Mouse (Mus musculus): ENCODE data around the gene Tpst2.
"Not testable (repeated sequence)": the region's sequence is repeated elsewhere in the genome, so short reads cannot be mapped to it uniquely, and the experiment has no call there.

The Tpst2 gene

GRCm38 (mm10) chr5:112298226-112298988 lies 21.9 kb downstream of the Tpst2 start:
- peak; percentile 16 for DNase-seq (ENCODE audit: low read depth, low spot score)

DNA sequence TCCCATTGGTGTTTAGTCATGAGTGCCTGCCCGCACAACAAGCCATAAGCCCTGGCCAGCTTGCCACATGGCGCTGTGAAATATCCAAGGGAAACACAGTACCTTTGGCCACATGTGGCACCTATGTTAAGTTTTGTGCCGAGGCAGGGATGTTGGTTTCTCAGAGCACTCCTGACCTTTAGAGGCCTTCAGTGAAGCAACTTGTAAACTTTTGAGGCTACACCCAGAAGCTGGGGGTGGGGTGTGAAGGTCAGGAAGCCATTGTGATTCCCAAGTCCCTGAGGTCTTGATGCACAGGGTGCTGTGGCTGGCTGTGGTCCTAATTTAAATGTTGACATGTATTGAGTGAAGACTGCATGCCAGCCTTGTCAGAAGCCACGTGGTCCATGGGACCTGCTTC lies 22.9 kb downstream of the Tpst2 start:
- DNase-seq (ENCODE audit: low read depth, low spot score) = no peak

GRCm38 (mm10) chr5:112300112-112300511 lies 23.6 kb downstream of the Tpst2 start:
- no peak for DNase-seq (ENCODE audit: low read depth, low spot score)

GRCm38 (mm10) chr5:112300721-112301308 lies 24.3 kb downstream of the Tpst2 start:
- no peak for DNase-seq (ENCODE audit: low read depth, low spot score)

GRCm38 (mm10) chr5:112301694-112302093 lies 25.2 kb downstream of the Tpst2 start:
- no peak for DNase-seq (ENCODE audit: low read depth, low spot score)

GRCm38 (mm10) chr5:112302310-112302709 lies 25.8 kb downstream of the Tpst2 start:
- no peak for DNase-seq (ENCODE audit: low read depth, low spot score)

DNA sequence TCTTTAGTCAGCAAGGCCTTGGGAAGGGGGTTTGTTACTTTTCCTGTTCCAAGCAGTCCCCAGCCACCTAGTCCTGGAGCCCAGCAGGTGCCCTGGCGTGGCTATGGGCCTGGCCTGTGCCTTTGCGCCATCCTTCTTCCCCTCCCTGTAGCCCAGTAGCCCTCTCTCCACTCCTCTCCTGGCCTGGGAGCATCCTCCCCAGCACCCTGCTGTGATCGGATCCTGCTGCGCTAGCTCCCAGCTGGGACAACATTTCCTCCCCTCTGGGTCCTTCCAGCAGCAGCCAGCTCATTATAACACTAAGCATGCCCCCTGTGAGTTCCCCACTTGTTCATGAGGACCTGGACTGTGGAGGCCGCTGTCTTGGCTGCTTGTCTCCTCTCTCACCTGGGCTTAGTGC lies 29.4 kb downstream of the Tpst2 start:
- DNase-seq (ENCODE audit: low read depth, low spot score) = no peak

DNA sequence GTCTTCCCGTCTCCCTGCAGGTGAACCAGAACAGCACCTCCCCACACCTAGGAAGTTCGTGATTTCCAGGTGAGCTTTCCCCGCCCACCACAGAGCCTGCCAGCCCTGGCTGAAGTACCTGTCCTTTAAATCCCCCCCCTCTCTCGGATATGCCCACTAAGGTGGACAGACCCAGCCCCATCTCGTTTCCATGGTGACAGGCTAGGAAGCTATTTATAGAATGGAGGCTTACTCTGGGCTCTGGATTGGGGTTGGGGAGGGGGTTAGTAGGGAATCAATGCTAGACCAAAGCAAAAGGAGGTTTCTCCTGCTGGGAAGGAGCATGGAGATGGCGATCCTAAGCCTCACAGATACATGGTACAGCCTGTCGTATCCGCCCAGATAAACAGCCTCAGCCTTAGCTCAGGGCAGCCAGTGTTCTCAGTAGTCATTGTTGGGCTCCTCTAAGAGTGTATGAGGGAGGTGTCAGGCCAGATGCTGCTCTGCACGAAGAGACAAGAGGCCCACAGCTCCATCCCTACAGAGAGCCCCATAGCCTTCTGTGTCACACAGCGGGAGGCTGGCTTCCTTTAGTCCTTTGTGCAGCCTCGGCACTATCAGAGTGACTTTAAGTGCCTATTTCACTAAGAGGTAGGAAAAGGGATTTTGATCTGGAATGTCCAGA lies 36.9 kb downstream of the Tpst2 start:
- DNase-seq (ENCODE audit: low read depth, low spot score) = no peak

DNA sequence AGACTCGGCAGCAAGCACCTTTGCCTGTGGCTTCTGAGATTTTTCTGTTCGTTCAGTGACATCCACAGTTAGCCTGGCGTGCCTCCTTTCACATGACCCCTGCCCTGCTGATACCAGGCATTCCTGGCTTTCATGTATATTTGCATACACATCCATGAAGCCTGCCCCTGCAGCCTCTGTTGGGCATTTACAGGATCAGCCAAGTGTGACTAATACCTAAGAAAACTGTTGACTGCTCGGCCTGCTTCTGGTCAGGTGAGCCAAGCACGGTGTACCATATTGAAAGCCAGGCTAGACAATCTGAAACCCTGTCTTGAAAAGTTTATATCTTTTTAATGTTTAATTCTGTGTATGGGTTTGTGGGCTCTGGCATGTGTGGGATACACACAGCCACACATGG lies 40.0 kb downstream of the Tpst2 start:
- DNase-seq (ENCODE audit: low read depth, low spot score) = no peak

GRCm38 (mm10) chr5:112317328-112317727 lies 40.8 kb downstream of the Tpst2 start:
- DNase-seq (ENCODE audit: low read depth, low spot score) = no peak

DNA sequence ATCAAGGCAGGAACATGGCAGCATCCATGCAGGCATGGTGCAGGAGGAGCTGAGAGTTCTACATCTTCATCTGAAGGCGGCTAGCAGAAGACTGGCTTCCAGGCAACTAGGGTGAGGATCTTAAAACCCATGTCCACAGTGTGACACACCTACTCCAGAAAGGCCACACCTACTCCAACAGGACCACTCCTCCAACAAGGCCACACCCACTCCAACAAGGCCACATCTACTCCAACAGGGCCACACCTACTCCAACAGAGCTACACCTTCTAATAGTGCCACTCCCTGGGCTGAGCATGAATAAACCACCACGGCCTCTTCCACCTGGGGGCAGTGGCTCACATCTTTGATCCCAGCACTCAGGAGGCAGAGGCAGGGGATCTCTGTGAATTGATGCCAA lies 42.9 kb downstream of the Tpst2 start:
- DNase-seq (ENCODE audit: low read depth, low spot score) = not testable (repeated sequence)

GRCm38 (mm10) chr5:112320379-112320778 lies 43.9 kb downstream of the Tpst2 start:
- DNase-seq (ENCODE audit: low read depth, low spot score) = no peak

- no peak for DNase-seq (ENCODE audit: low read depth, low spot score)
Measured at GRCm38 (mm10) chr5:112320936-112321335, 44.4 kb downstream of the Tpst2 start.

GRCm38 (mm10) chr5:112321376-112321775 lies 44.9 kb downstream of the Tpst2 start:
- no peak for DNase-seq (ENCODE audit: low read depth, low spot score)

DNA sequence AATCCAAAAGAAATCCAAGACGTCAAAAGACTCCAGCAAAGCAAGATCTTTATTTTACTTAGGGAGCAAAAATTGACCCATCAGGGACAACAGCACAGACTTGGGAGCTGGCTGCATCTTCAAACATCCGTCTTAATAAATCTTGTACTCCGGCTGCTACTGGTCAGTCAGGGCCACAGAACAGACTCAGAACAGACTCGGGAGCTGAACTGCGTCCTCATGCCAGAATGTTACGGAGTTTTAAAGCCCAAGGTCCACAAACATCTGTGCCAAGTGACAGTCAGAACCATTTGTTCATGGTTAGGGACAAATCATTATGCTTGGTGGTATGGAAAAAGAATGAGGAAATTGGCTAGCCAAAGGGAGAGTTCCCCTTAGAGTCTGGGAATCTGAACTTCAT lies 46.8 kb downstream of the Tpst2 start:
- no peak for DNase-seq (ENCODE audit: low read depth, low spot score)

DNA sequence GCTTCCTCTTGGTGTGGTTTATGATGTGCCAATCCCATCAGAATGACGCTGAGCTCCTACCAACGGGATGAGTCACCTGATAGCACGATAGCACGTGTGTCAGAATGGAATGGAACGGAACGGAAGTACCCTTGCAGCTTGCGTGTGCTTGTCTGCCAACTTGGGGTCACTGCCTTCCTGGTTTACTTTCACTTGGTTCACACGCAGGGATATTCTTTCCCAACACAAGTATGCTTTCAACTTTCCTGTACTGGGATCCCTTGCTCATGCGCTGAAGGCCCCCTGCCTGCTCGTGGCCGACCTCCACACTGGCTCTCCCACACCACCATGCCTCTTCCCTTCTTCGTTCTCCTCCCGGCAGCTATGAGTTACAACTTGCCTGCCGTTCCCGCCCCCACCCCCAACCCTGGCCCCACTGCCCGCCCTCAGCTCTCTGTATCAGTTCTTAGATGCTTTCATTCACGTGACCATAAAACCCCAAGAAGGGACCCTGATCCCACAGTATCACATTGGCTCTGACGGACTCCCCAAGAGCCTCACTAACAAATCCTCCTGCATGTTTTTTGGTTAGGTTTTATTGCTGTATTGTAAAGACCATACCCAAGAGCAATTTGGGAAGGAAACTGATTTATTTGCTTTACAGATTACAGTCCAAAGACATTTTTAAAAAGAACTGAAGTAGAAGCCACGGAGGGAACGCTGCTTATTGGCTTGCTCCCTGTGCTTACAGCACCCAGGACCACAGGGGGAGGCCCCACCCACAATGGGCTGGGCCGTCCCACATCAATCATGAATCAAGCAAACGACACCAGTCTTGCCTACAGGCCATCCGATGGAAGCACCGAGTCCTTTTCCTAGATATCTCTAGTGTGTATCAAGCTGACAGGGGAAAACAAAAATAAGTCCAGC lies 48.4 kb downstream of the Tpst2 start:
- peak; percentile 58 for DNase-seq (ENCODE audit: low read depth, low spot score)

DNA sequence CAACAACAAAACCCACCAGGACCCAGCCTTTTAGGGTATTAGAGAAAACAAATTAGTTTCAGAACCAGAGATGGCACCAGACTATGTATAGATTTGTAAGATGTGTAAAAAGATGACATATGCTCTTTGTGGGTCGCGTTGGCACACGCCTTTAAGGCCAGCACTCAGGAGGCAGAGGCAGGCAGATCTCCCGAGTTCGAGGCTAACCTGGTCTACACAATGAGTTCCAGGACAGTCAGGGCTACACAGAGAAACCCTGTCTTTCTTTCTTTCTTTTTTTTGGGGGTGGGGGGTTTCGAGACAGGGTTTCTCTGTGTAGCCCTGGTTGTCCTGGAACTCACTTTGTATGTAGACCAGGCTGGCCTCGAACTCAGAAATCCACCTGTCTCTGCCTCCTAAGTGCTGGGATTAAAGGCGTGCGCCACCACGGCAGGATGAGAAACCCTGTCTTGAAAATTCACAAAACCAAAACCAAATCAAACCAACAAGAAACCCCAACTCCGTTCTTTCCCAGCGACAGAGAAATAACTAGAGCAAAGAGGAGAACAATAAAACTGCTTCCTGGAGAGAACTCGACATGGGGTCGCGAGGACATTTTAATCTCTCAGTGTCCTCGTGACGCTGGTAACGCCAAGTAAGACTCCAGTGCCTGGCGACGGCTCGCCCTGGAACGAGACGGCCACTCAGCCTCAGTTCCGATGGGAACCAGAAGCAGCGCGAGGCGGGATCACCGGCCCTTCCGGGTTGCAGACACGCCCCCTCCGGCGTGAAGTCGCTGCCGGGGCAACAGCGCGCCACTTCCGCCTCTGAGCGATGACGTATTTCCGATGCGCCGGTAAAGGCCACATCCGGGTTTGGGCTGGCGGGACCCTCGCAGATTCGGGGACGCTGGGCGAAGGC lies 49.3 kb downstream of the Tpst2 start, which contains the start of gene Tfip11:
TSS of gene Tfip11 (plus strand) at position 813 of the 900 bp plus-strand sequence.
- DNase-seq (ENCODE audit: low read depth, low spot score) = peak; percentile 98

DNA sequence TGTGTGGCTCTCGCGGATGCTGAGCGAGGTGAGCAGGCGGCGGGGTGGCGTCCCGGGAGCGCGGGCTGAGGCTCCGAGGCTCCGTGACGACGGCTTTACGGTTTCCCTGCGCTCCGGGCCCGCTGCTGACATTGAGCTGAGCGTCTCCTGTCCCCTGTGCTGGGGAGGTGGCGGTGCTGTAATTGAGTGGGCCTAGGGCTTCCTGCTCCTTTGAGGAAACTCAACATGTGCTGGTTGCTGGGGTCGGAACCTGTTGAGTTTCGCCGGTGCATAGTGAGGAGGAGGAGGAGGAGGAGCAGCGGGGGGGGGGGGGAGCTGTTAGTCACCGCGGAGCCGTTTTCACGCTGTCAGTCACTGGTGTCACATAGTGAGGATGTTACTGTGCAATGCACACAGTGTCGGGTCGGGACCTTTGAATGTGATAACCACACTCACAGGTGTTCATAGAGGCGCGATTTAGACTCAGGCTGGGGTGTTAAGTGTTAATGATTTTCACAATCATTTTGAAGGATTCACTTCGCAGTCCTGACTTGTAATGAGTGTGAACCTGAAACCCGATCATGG lies 50.0 kb downstream of the Tpst2 start:
- no peak for DNase-seq (ENCODE audit: low read depth, low spot score)

DNA sequence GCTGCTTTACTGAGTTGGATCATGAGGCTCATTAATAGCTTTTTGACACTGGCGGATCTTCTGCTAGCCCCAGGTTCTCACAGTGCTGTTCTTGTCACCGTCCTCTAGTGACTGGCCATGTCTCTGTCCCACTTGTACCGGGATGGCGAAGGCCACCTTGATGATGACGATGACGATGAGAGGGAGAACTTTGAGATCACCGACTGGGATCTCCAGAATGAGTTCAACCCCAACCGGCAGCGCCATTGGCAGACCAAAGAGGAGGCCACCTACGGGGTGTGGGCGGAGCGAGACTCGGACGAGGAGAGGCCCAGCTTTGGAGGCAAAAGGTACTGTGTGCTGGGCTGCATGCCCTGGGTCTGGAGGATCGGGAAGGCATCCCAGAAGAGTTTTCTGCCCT lies 51.4 kb downstream of the Tpst2 start:
- DNase-seq (ENCODE audit: low read depth, low spot score) = no peak

GRCm38 (mm10) chr5:112329805-112330564 lies 53.5 kb downstream of the Tpst2 start:
- no peak for DNase-seq (ENCODE audit: low read depth, low spot score)
